Comparison of ENCODE assay signal across 12 mouse cellular contexts in genomic region chr7:78085783-78086565, GRCm38 (mm10).
A peak's percentile ranks its signal among the peaks of the same experiment; 100 is the strongest.
DNase-seq lines count a peak whose midpoint lies in the region; ATAC-seq and TF ChIP-seq lines count a peak whose summit lies in the region.
"Had no signal": no experiment of that assay in that cellular context is flagged by ENCODE, and none has a peak within 500 bp of the region (broad histone marks: within the 10 kb centered on the region; RNA-seq: fewer than 3 reads in every experiment).

No protein-coding gene starts in this region.

- no peak for TF ChIP-seq POLR2A in kidney, adult 2 months (IDR thresholded peaks at IDR 0.05; ENCODE audit: low read depth, low read length)

- H3K4me1 ChIP-seq in kidney, embryonic 16.5 days (ENCODE audit: insufficient read depth, low read length): peaks cover 8% of the 10 kb centered on the region
- H3K4me1 ChIP-seq in kidney, adult 2 months (ENCODE audit: control insufficient read depth, insufficient read depth, low read length): no peaks in the 10 kb centered on the region
- no peaks in the 10 kb centered on the region for H3K4me1 ChIP-seq in embryonic facial prominence, embryonic 14.5 days (ENCODE audit: control insufficient read depth, insufficient read depth, low read length)

- H3K9ac ChIP-seq in kidney, embryonic 16.5 days (replicated peaks; ENCODE audit: low read length): no peak overlapping the region
- H3K9ac ChIP-seq in embryonic facial prominence, embryonic 14.5 days (ENCODE audit: low read depth, low read length): no peak overlapping the region
- H3K9ac ChIP-seq: liver, embryonic 14.5 days had no signal

- peak overlapping the region; percentile 10; the same call in 1 of the 2 replicates for H3K4me2 ChIP-seq in kidney, embryonic 16.5 days (replicated peaks; ENCODE audit: low read depth, low read length)
- H3K4me2 ChIP-seq in embryonic facial prominence, embryonic 14.5 days (ENCODE audit: low read depth, low read length): no peak overlapping the region

- H3K4me3 ChIP-seq in kidney, embryonic 16.5 days (ENCODE audit: low read length): no peak overlapping the region
- no peak overlapping the region for H3K4me3 ChIP-seq in kidney, adult 2 months (ENCODE audit: insufficient read depth, low read depth, low read length)
- H3K4me3 ChIP-seq in embryonic facial prominence, embryonic 14.5 days (ENCODE audit: low read depth, low read length): no peak overlapping the region
- H3K4me3 ChIP-seq: gastrocnemius, adult 2 months had no signal

- WGBS in kidney, embryonic 16.5 days: 19% methylated on average over 11 of the region's 11 CpGs
- WGBS in kidney, adult 2 months: 30% methylated on average over 11 of the region's 11 CpGs
- 34% methylated on average over 11 of the region's 11 CpGs for WGBS in embryonic facial prominence, embryonic 14.5 days

- no peak for TF ChIP-seq CTCF in kidney, adult 2 months (conservative IDR thresholded peaks at IDR 0.05; ENCODE audit: insufficient read depth, insufficient read length, low read depth, low read length)

- no peaks in the 10 kb centered on the region for H3K36me3 ChIP-seq in kidney, embryonic 16.5 days (ENCODE audit: insufficient read depth, low read length)
- no peaks in the 10 kb centered on the region for H3K36me3 ChIP-seq in kidney, adult 2 months (ENCODE audit: control insufficient read depth, insufficient read depth, low read length)
- H3K36me3 ChIP-seq in embryonic facial prominence, embryonic 14.5 days (ENCODE audit: control insufficient read depth, insufficient read depth, low read length): no peaks in the 10 kb centered on the region
- H3K36me3 ChIP-seq: G1E had no signal

- H3K9me3 ChIP-seq in kidney, embryonic 16.5 days (ENCODE audit: low read length): no peaks in the 10 kb centered on the region
- H3K9me3 ChIP-seq in embryonic facial prominence, embryonic 14.5 days (ENCODE audit: control insufficient read depth, low read length): no peaks in the 10 kb centered on the region

- no peak for ATAC-seq in kidney, embryonic 16.5 days (ENCODE audit: low FRiP score, low TSS enrichment)
- peak; percentile 57 for ATAC-seq in embryonic facial prominence, embryonic 14.5 days (ENCODE audit: low read depth)
- ATAC-seq in inflammation-experienced regulatory T-cells, adult 6 months: no peak

- no peak overlapping the region for H3K27ac ChIP-seq in kidney, embryonic 16.5 days (ENCODE audit: low read length)
- no peak overlapping the region for H3K27ac ChIP-seq in kidney, adult 2 months (ENCODE audit: insufficient read depth, low read depth, low read length)
- H3K27ac ChIP-seq in embryonic facial prominence, embryonic 14.5 days (replicated peaks; ENCODE audit: low read depth, low read length): no peak overlapping the region
- H3K27ac ChIP-seq: gastrocnemius, adult 2 months; liver, embryonic 14.5 days had no signal

- H3K27me3 ChIP-seq in kidney, embryonic 16.5 days (ENCODE audit: insufficient read depth, low read length): no peaks in the 10 kb centered on the region
- H3K27me3 ChIP-seq in kidney, adult 2 months (replicated peaks; ENCODE audit: control insufficient read depth, insufficient read depth, low read length): no peaks in the 10 kb centered on the region; the same call in 1 of the 2 replicates
- no peaks in the 10 kb centered on the region for H3K27me3 ChIP-seq in embryonic facial prominence, embryonic 14.5 days (replicated peaks; ENCODE audit: control insufficient read depth, insufficient read depth, low read length)

- no peak for DNase-seq in kidney, adult 2 months
- DNase-seq in brain, adult 2 months (ENCODE audit: low read depth, low spot score): peak; percentile 61
- DNase-seq in embryonic facial prominence, embryonic 14.5 days (ENCODE audit: low spot score): peak; percentile 41
- peak; percentile 24 to 43 for DNase-seq in layer of hippocampus, adult 8-10 months (ENCODE audit: low spot score in 2 of 2)
- DNase-seq in adrenal gland, adult 18-20 months (ENCODE audit: low spot score in 2 of 2): no peak
- no peak for DNase-seq in retina, embryonic 14.5 days (ENCODE audit: low spot score)
- DNase-seq: adrenal gland, adult 8-10 months; gastrocnemius, adult 2 months had no signal

Comparison
In these comparisons a context has a peak if more than half of its experiments do, and no peak if none do; other contexts are left out.
1. DNase-seq: peak in brain, adult 2 months (single experiment), embryonic facial prominence, embryonic 14.5 days (single experiment) and layer of hippocampus, adult 8-10 months (2 of 2); none in kidney, adult 2 months (single experiment), adrenal gland, adult 18-20 months (0 of 2) and retina, embryonic 14.5 days (single experiment).